27 mouse cellular contexts compared by ENCODE assay signal in genomic region chr10:95030801-95031200, GRCm38 (mm10).
DNase-seq lines count a peak whose midpoint lies in the region; ATAC-seq and TF ChIP-seq lines count a peak whose summit lies in the region.
"Had no signal": no experiment of that assay in that cellular context is flagged by ENCODE, and none has a peak within 500 bp of the region (broad histone marks: within the 10 kb centered on the region; RNA-seq: fewer than 3 reads in every experiment).

No protein-coding gene starts in this region.

- H3K27me3 ChIP-seq in kidney, adult 2 months (replicated peaks; ENCODE audit: control insufficient read depth, insufficient read depth, low read length), result no peaks in the 10 kb centered on the region
- no peaks in the 10 kb centered on the region for H3K27me3 ChIP-seq in kidney, embryonic 16.5 days (ENCODE audit: insufficient read depth, low read length)
- no peaks in the 10 kb centered on the region; the same call in 1 of the 2 replicates for H3K27me3 ChIP-seq in kidney, embryonic 15.5 days
- no peaks in the 10 kb centered on the region for H3K27me3 ChIP-seq in limb, embryonic 15.5 days
- H3K27me3 ChIP-seq: embryonic facial prominence, embryonic 15.5 days; heart, embryonic 12.5 days; heart, embryonic 15.5 days; hindbrain, embryonic 13.5 days had no signal

- no peak for ATAC-seq in kidney, embryonic 16.5 days (ENCODE audit: low FRiP score, low TSS enrichment)
- ATAC-seq in kidney, embryonic 15.5 days (replicated peaks; ENCODE audit: low FRiP score), result no peak
- no peak for ATAC-seq in limb, embryonic 15.5 days (ENCODE audit: insufficient number of reproducible peaks, low FRiP score, low TSS enrichment, low read depth)
- no peak for ATAC-seq in monocyte, adult 5-6 weeks (replicated peaks; ENCODE audit: insufficient number of reproducible peaks, low FRiP score, low TSS enrichment, poor library complexity, severe bottlenecking)
- ATAC-seq: CD4-positive, CD25-positive, alpha-beta regulatory T cell, adult 4 months; forebrain, embryonic 14.5 days; forebrain, postnatal 0 days; hindbrain, embryonic 16.5 days had no signal

- no peak for TF ChIP-seq CTCF in kidney, adult 2 months (conservative IDR thresholded peaks at IDR 0.05; ENCODE audit: insufficient read depth, insufficient read length, low read depth, low read length)

- H3K9me3 ChIP-seq in kidney, embryonic 16.5 days (ENCODE audit: low read length), result no peaks in the 10 kb centered on the region
- no peaks in the 10 kb centered on the region for H3K9me3 ChIP-seq in kidney, embryonic 15.5 days (replicated peaks)
- no peaks in the 10 kb centered on the region for H3K9me3 ChIP-seq in limb, embryonic 15.5 days
- H3K9me3 ChIP-seq: embryonic facial prominence, embryonic 15.5 days; heart, embryonic 12.5 days; heart, embryonic 15.5 days; hindbrain, embryonic 10.5 days; hindbrain, embryonic 13.5 days had no signal

- no peak overlapping the region for H3K9ac ChIP-seq in kidney, embryonic 16.5 days (replicated peaks; ENCODE audit: low read length)
- H3K9ac ChIP-seq in kidney, embryonic 15.5 days, result no peak overlapping the region
- no peak overlapping the region for H3K9ac ChIP-seq in limb, embryonic 15.5 days
- H3K9ac ChIP-seq: embryonic facial prominence, embryonic 15.5 days; forebrain, postnatal 0 days; heart, embryonic 12.5 days; heart, embryonic 15.5 days; hindbrain, embryonic 13.5 days had no signal

- DNase-seq in kidney, adult 2 months, result peak; percentile 82
- DNase-seq in kidney, postnatal 36 days, result peak; percentile 11 to 53
- DNase-seq: adrenal gland, adult 2 months; adrenal gland, postnatal 14 days; cerebellum, adult 11 months; cerebellum, adult 2 months; cerebellum, adult 9-11 months; cerebellum, postnatal 25 days; embryo, embryonic 11 days; forebrain, postnatal 0 days; gastrocnemius, adult 2 months; gastrocnemius, postnatal 14 days; heart, adult 18-20 months; heart, postnatal 10 days; heart, postnatal 36 days had no signal

- no peak overlapping the region for H3K4me2 ChIP-seq in kidney, embryonic 16.5 days (replicated peaks; ENCODE audit: low read depth, low read length)
- no peak overlapping the region for H3K4me2 ChIP-seq in kidney, embryonic 15.5 days
- no peak overlapping the region for H3K4me2 ChIP-seq in limb, embryonic 15.5 days
- H3K4me2 ChIP-seq: embryonic facial prominence, embryonic 15.5 days; heart, embryonic 12.5 days; heart, embryonic 15.5 days; hindbrain, embryonic 13.5 days had no signal

- no peak overlapping the region for H3K4me3 ChIP-seq in kidney, adult 2 months (ENCODE audit: insufficient read depth, low read depth, low read length)
- H3K4me3 ChIP-seq in kidney, embryonic 16.5 days (ENCODE audit: low read length), result no peak overlapping the region
- H3K4me3 ChIP-seq in kidney, embryonic 15.5 days (replicated peaks), result no peak overlapping the region
- H3K4me3 ChIP-seq in limb, embryonic 15.5 days, result no peak overlapping the region
- H3K4me3 ChIP-seq: embryonic facial prominence, embryonic 15.5 days; gastrocnemius, adult 2 months; heart, embryonic 12.5 days; heart, embryonic 15.5 days; hindbrain, embryonic 10.5 days; hindbrain, embryonic 13.5 days had no signal

- TF ChIP-seq POLR2A in kidney, adult 2 months (IDR thresholded peaks at IDR 0.05; ENCODE audit: low read depth, low read length), result no peak

- H3K36me3 ChIP-seq in kidney, adult 2 months (ENCODE audit: control insufficient read depth, insufficient read depth, low read length), result no peaks in the 10 kb centered on the region
- no peaks in the 10 kb centered on the region for H3K36me3 ChIP-seq in kidney, embryonic 16.5 days (ENCODE audit: insufficient read depth, low read length)
- H3K36me3 ChIP-seq in kidney, embryonic 15.5 days, result no peaks in the 10 kb centered on the region
- H3K36me3 ChIP-seq in limb, embryonic 15.5 days, result no peaks in the 10 kb centered on the region
- H3K36me3 ChIP-seq: embryonic facial prominence, embryonic 15.5 days; heart, embryonic 12.5 days; heart, embryonic 15.5 days; hindbrain, embryonic 10.5 days; hindbrain, embryonic 13.5 days had no signal

- 59% methylated on average over 5 of the region's 5 CpGs for WGBS in kidney, adult 2 months
- WGBS in kidney, embryonic 16.5 days, result 50% methylated on average over 5 of the region's 5 CpGs
- 55% methylated on average over 5 of the region's 5 CpGs for WGBS in kidney, embryonic 15.5 days
- WGBS in limb, embryonic 15.5 days, result 57% methylated on average over 5 of the region's 5 CpGs

- H3K4me1 ChIP-seq in kidney, adult 2 months (ENCODE audit: control insufficient read depth, insufficient read depth, low read length), result peaks cover 16% of the 10 kb centered on the region; the same call in 1 of the 2 replicates
- H3K4me1 ChIP-seq in kidney, embryonic 16.5 days (ENCODE audit: insufficient read depth, low read length), result no peaks in the 10 kb centered on the region
- no peaks in the 10 kb centered on the region for H3K4me1 ChIP-seq in kidney, embryonic 15.5 days
- H3K4me1 ChIP-seq in limb, embryonic 15.5 days, result peaks cover 25% of the 10 kb centered on the region
- H3K4me1 ChIP-seq: heart, embryonic 12.5 days; heart, embryonic 15.5 days had no signal

- peak overlapping the region; percentile 69 for H3K27ac ChIP-seq in kidney, adult 2 months (ENCODE audit: insufficient read depth, low read depth, low read length)
- no peak overlapping the region for H3K27ac ChIP-seq in kidney, embryonic 16.5 days (ENCODE audit: low read length)
- no peak overlapping the region for H3K27ac ChIP-seq in kidney, embryonic 15.5 days
- H3K27ac ChIP-seq in limb, embryonic 15.5 days, result 0 out of 2 replicates have a peak overlapping the region, but pooled peaks have one; percentile 33
- H3K27ac ChIP-seq: embryonic facial prominence, embryonic 15.5 days; gastrocnemius, adult 2 months; heart, embryonic 15.5 days; hindbrain, embryonic 10.5 days; hindbrain, embryonic 13.5 days had no signal

Comparison
In these comparisons a context has a peak if more than half of its experiments do, and no peak if none do; other contexts are left out.
1. H3K27ac ChIP-seq: peak in kidney, adult 2 months (single experiment) and limb, embryonic 15.5 days (single experiment); none in kidney, embryonic 16.5 days (single experiment) and kidney, embryonic 15.5 days (single experiment).